Mouse (Mus musculus): ENCODE results near the gene Iqschfp. TPM values are rescaled to one million over a fixed set of nuclear protein-coding genes. Genes with fewer than 3 reads are reported as not detected.

Gene Iqschfp
- polyA plus RNA-seq, 1 experiment from 2014 or later = 0.24 TPM

DNA sequence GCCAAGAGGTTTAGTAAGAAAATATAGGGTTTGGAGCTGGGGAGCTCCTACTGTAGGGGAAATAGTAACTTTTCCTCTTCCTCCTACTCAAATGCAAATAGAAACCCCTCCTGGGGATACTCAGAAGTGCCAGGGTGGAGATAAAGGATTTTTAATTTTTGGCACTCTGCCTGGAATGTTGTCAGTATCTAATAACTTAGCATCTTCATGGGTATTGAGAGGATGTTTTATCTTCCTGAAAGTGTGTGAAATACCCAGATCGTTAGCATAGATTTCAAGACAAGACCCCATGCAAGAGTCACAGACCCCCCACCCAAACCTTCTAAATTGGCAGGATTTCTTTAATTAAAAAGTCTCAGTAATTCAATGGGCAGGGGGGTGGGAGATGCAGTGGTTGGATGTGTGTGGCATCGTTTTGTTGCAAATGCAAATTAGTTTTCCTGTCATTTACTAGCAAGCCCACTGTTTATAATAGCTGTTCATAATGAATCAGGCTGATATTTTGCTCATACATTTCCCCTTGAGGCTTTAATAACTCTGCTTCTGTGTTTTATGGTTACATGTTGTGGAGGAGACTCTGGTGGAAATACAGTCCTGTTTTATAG lies 213.2 kb downstream of the Iqschfp start:
- Histone ChIP-seq H3K4me1 (no peaks in the 10 kb centered on the region), H3K4me3 (no peak overlapping the region), H3K9me3 (no peaks in the 10 kb centered on the region), H3K27me3 (replicated peaks; ENCODE audit: low read depth, poor library complexity, severe bottlenecking) (no peaks in the 10 kb centered on the region), H3K27ac (replicated peaks) (no peak overlapping the region), H3K36me3 (replicated peaks) (no peaks in the 10 kb centered on the region)
- no peak for DNase-seq (ENCODE audit: low spot score)
- 81% methylated on average over 2 of the region's 2 CpGs for WGBS

DNA sequence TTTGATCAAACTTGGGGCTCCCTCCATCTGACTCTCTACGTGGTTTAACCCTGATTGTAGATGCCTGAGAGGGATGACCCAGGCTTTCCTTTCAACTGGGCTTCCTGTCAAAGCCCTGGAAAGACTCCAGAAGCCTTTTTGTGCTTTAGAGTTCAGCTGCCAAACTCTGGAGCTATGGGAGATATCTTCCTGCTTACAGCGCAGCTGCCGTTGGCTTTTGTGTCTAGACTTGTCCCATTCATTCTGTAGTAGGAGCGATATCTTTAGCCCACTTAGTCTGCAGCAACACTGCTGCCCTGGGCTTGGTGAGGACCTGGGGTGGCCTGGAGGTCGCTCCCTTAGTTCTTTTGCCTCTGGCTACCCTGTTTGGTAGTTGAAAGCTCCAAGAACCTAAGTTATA lies 229.3 kb downstream of the Iqschfp start:
- WGBS = 71% methylated on average over 5 of the region's 5 CpGs
- Histone ChIP-seq H3K27me3 (replicated peaks; ENCODE audit: low read depth, poor library complexity, severe bottlenecking) (no peaks in the 10 kb centered on the region), H3K4me3 (no peak overlapping the region), H3K9me3 (no peaks in the 10 kb centered on the region), H3K4me1 (no peaks in the 10 kb centered on the region), H3K27ac (replicated peaks) (no peak overlapping the region), H3K36me3 (replicated peaks) (no peaks in the 10 kb centered on the region)
- DNase-seq (ENCODE audit: low spot score) = no peak

DNA sequence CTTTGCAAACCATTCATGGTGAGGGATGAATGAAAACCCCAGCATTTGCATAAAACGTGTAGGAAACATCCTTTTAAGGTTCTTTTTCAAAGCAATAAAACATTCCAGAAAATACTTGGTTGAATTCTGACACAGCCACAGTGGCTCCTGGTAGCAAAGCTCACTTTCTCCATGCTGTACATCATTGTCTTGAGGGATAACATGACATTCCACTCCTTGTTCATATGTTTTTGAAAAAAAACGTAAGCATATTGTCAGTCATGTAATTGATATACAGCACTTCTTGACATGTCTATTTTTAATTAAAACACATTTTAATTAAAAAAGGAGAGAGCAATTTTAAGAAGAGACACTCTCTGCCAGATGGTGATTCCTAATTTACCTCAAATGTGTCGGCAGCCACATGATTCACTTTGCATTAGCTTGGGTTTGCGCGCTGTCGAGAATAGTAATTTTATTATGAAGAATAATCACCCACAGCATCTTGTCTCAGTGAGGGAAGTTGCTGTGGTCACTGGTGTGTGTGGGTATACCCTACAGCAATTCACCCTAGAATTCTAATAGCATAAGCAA lies 234.3 kb downstream of the Iqschfp start:
- Histone ChIP-seq H3K27ac (replicated peaks) (no peak overlapping the region), H3K27me3 (replicated peaks; ENCODE audit: low read depth, poor library complexity, severe bottlenecking) (no peaks in the 10 kb centered on the region), H3K36me3 (replicated peaks) (no peaks in the 10 kb centered on the region), H3K4me1 (no peaks in the 10 kb centered on the region), H3K4me3 (no peak overlapping the region), H3K9me3 (no peaks in the 10 kb centered on the region)
- DNase-seq (ENCODE audit: low spot score) = no peak
- 79% methylated on average over 6 of the region's 6 CpGs for WGBS

DNA sequence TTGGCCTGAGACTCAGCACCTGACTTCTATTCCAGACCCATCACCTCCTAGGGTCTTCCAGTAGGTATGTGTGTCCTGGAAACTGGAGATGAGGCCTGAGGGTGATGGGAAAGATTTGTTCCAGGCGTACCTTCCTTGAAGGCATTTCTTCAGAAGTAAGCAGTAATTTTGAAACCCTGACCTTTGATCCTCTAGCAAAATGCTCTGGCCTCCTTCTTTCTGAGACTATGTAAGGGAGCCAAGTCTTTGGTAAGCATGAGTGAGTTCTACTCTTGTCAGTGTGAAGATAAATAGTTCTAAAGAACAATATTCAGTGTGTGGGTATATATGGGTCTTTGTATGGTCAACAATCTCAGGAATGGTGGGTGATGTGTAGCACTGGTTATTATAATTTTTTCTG lies 238.4 kb downstream of the Iqschfp start:
- no peak for DNase-seq (ENCODE audit: low spot score)
- H3K27ac ChIP-seq (replicated peaks) = no peak overlapping the region
- no peaks in the 10 kb centered on the region for H3K4me1 ChIP-seq
- no peak overlapping the region for H3K4me3 ChIP-seq
- WGBS = 84% methylated on average over 1 of the region's 1 CpGs
- H3K27me3 ChIP-seq (replicated peaks; ENCODE audit: low read depth, poor library complexity, severe bottlenecking) = no peaks in the 10 kb centered on the region
- H3K9me3 ChIP-seq = no peaks in the 10 kb centered on the region
- H3K36me3 ChIP-seq (replicated peaks) = no peaks in the 10 kb centered on the region

DNA sequence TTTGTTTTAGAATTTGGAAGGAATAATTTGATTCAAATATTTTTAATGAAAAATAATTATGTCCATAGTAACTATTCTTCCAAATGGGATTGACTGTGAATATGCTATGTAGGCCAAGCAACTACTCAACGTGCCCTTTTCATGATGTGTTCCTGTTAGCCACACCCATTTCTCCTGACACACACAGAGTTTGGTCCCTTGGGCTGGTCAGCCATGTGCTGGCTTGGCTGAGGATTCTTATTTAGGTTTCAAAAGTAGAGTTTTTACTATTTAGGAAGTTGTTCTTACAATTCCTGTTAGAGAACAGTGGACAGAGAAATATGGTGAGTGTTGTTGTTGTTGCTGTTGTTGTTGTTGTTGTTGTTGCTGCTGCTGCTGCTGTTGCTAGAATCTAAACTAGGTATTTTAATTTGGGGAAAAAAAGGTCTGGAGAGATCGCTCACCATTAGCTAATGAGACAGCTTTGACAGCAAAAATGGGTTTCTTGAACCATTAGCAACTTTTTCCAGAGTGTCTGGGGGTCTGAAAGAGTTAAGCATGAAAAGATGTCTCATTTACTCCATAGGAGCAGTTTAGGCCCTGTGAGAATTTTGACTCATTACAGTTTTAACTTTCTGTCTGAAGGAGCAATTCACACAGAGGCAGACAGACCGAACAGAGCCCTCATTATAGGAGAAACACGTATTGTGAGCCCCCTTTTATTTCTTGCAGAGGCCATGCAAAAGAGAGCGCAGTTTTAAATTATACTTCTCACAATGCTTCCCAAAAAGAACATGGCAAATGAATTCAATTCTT lies 247.0 kb downstream of the Iqschfp start:
- WGBS = 63% methylated on average over 5 of the region's 5 CpGs
- DNase-seq (ENCODE audit: low spot score) = no peak

DNA sequence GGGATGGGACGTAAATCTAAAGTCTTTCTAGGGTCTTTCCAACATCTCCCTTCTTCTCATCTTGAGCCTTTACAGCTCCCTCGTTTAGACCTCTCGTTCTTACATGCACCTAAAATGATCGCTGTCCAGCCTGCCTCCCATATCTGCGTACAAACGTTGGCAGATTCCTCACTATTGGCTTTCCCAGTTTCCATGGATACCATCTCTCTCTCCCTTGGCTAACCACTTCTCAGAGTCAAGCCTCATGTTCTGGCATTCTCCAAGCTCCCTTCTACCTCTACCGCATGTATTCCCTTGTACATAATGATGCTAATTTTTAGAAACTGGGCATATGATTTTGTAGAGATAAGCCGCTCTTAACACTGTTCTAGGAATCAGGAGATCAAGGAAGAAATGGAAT lies 258.7 kb downstream of the Iqschfp start:
- Histone ChIP-seq H3K36me3 (replicated peaks) (no peaks in the 10 kb centered on the region), H3K4me1 (no peaks in the 10 kb centered on the region), H3K9me3 (no peaks in the 10 kb centered on the region), H3K27me3 (replicated peaks; ENCODE audit: low read depth, poor library complexity, severe bottlenecking) (no peaks in the 10 kb centered on the region), H3K27ac (replicated peaks) (no peak overlapping the region), H3K4me3 (no peak overlapping the region)
- WGBS = 88% methylated on average over 8 of the region's 8 CpGs
- no peak for DNase-seq (ENCODE audit: low spot score)

More for the DNA sequence above, 247.0 kb downstream of the Iqschfp start:
- no peak overlapping the region for H3K27ac ChIP-seq (replicated peaks)
- H3K36me3 ChIP-seq (replicated peaks) = no peaks in the 10 kb centered on the region
- H3K27me3 ChIP-seq (replicated peaks; ENCODE audit: low read depth, poor library complexity, severe bottlenecking) = no peaks in the 10 kb centered on the region
- H3K4me3 ChIP-seq = no peak overlapping the region
- H3K9me3 ChIP-seq = no peaks in the 10 kb centered on the region
- H3K4me1 ChIP-seq = no peaks in the 10 kb centered on the region

DNA sequence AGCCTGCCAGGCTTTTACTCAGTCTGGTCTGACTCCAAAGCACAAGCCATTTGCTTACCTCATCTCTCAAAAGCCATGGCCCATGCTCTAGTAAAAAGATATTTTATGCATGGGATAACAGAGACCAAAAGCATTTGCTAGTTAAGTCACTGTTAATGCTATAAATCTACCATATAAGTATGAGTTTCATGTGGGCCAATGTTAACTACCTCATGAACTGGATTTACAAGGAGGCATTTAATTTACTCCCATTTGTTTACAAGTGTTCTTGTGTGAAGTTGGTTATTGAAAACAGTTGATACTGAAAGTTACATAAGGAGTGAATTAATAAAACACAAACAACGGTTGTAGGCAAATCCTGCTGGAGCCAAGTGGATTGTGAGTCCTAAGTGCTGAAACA lies 268.1 kb downstream of the Iqschfp start:
- no peak for DNase-seq (ENCODE audit: low spot score)
- H3K9me3 ChIP-seq = no peaks in the 10 kb centered on the region
- no peaks in the 10 kb centered on the region for H3K4me1 ChIP-seq
- no peaks in the 10 kb centered on the region for H3K36me3 ChIP-seq (replicated peaks)
- H3K27ac ChIP-seq (replicated peaks) = no peak overlapping the region
- 84% methylated on average over 1 of the region's 1 CpGs for WGBS
- H3K4me3 ChIP-seq = no peak overlapping the region
- H3K27me3 ChIP-seq (replicated peaks; ENCODE audit: low read depth, poor library complexity, severe bottlenecking) = no peaks in the 10 kb centered on the region

DNA sequence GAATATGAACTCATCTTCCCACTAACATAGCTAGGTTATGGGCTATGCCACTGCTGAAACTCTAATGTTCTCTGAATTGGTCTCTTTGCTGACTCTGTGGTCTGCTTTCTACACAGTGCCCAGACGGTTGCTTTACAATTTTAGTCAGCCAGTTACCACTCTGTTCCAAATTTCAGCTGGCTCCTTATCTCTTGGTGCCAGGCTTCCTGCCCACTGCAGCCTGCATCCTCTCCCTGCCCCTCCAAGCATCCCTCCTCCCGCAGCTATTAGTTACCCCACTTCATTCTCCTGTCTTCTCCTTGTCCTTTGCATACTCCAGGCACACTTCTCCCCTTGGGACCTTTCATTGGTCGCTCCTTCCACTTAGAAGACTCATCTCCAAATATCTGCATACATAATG lies 268.7 kb downstream of the Iqschfp start:
- DNase-seq (ENCODE audit: low spot score) = no peak
- Histone ChIP-seq H3K4me3 (no peak overlapping the region), H3K27ac (replicated peaks) (no peak overlapping the region), H3K36me3 (replicated peaks) (no peaks in the 10 kb centered on the region), H3K9me3 (no peaks in the 10 kb centered on the region), H3K4me1 (no peaks in the 10 kb centered on the region), H3K27me3 (replicated peaks; ENCODE audit: low read depth, poor library complexity, severe bottlenecking) (no peaks in the 10 kb centered on the region)
- 83% methylated on average over 3 of the region's 3 CpGs for WGBS

DNA sequence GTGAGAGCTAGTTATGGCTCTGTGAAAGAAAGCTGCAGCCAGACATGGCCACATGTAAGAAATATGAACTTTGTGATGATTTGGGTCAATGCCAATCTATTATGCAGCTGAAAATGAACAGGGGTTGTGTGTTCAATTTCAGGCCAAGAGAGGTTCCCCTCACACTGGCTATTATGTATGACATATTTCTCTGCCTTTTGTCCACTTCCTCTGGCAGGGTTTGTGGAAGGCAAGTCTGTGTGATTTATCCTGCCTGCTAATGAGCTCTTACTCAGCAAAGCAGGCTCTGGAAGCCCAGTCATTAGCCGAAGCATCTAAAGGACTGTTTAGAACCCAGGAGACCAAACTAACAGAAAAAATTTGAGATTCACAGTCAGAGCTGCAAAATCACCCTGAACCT lies 286.2 kb downstream of the Iqschfp start:
- no peak for DNase-seq (ENCODE audit: low spot score)
- no peaks in the 10 kb centered on the region for H3K36me3 ChIP-seq (replicated peaks)
- no peak overlapping the region for H3K4me3 ChIP-seq
- H3K9me3 ChIP-seq = no peaks in the 10 kb centered on the region
- 79% methylated on average over 1 of the region's 1 CpGs for WGBS
- no peak overlapping the region for H3K27ac ChIP-seq (replicated peaks)
- no peaks in the 10 kb centered on the region for H3K4me1 ChIP-seq
- H3K27me3 ChIP-seq (replicated peaks; ENCODE audit: low read depth, poor library complexity, severe bottlenecking) = no peaks in the 10 kb centered on the region

DNA sequence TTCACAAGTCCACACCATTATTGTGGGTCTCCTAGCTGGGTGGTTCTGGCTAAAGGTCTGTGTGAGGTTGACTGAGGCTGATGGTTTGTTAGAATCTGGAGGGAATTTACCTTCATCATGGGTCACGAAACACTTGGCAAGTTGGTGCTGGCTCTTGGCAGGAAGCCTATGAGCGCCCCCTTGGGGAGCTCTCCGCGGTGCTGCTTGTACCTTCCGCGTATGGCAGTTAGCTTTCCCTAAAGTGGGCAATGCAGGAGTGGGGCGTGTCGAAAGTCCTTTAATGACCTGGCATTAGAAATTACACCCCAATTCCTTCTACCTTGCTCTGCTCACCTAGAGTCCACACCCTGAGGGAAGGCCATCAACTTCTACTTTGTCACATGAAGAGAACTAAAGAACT lies 295.4 kb downstream of the Iqschfp start:
- DNase-seq (ENCODE audit: low spot score) = peak; percentile 24
- H3K27me3 ChIP-seq (replicated peaks; ENCODE audit: low read depth, poor library complexity, severe bottlenecking) = no peaks in the 10 kb centered on the region
- no peaks in the 10 kb centered on the region for H3K9me3 ChIP-seq
- H3K36me3 ChIP-seq (replicated peaks) = no peaks in the 10 kb centered on the region
- H3K27ac ChIP-seq (replicated peaks) = no peak overlapping the region
- H3K4me3 ChIP-seq = no peak overlapping the region
- no peaks in the 10 kb centered on the region for H3K4me1 ChIP-seq
- WGBS = 54% methylated on average over 8 of the region's 8 CpGs

DNA sequence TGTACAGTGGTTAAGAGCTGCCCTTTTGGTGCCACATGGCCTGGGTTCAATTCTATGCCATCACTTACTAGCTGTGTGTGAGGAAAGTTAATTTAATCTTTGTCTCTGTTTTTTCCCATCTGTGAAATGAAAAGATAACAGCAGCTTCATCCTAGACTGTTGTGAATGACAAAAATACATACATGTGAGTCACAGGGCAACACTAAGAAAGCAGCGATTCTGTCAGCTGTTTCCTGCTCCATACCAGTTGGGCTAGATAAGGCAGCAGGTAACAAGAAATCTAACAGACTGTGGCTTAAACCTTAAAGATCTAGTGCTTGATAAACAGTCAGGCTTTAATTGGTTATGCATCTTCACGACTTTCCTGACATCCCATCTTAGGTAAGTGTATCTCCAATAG lies 297.1 kb downstream of the Iqschfp start:
- 86% methylated on average over 2 of the region's 2 CpGs for WGBS
- Histone ChIP-seq H3K4me3 (no peak overlapping the region), H3K9me3 (no peaks in the 10 kb centered on the region), H3K27me3 (replicated peaks; ENCODE audit: low read depth, poor library complexity, severe bottlenecking) (no peaks in the 10 kb centered on the region), H3K27ac (replicated peaks) (no peak overlapping the region), H3K4me1 (no peaks in the 10 kb centered on the region), H3K36me3 (replicated peaks) (no peaks in the 10 kb centered on the region)
- DNase-seq (ENCODE audit: low spot score) = no peak

DNA sequence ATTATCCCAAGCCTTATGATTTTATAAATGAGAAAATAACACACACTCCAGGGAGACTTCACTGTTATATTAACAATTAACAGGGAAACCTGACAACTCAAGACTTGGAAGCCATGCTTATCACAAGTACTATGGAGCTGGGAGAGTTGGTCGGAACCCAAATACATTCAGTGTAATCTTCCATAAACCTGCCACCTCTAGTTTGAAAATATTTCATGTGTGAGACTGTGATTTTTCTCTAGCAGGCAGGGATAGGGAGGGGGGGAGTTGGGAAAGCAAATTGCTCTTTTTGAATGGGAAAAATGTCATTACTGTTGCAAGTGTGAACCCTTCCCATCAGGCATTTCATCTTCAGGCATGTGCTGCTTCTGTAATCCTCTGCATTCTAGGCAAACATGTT lies 304.9 kb downstream of the Iqschfp start:
- WGBS = 90% methylated on average over 1 of the region's 1 CpGs
- Histone ChIP-seq H3K4me1 (no peaks in the 10 kb centered on the region), H3K9me3 (no peaks in the 10 kb centered on the region), H3K36me3 (replicated peaks) (no peaks in the 10 kb centered on the region), H3K27me3 (replicated peaks; ENCODE audit: low read depth, poor library complexity, severe bottlenecking) (no peaks in the 10 kb centered on the region), H3K27ac (replicated peaks) (no peak overlapping the region), H3K4me3 (no peak overlapping the region)
- DNase-seq (ENCODE audit: low spot score) = no peak

DNA sequence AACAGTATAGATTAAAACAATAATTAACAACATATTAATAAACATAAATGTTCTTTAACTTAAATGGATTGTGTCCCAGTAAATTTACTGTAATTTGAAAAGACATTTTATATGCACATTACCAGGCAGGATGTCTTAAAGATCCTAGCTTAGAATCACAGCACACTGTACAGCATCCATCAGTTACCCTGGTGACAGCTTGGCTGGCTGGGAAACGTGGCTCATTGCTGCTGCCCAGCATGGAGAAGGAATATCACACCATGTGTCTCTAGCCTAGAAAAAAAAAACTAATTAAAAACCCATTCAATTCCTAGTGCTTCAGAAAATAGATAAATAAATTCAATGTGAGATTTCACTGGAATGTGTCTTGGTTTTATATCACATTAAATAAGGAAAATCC lies 309.2 kb downstream of the Iqschfp start:
- H3K4me1 ChIP-seq = no peaks in the 10 kb centered on the region
- H3K9me3 ChIP-seq = no peaks in the 10 kb centered on the region
- H3K4me3 ChIP-seq = no peak overlapping the region
- H3K36me3 ChIP-seq (replicated peaks) = no peaks in the 10 kb centered on the region
- no peak overlapping the region for H3K27ac ChIP-seq (replicated peaks)
- H3K27me3 ChIP-seq (replicated peaks; ENCODE audit: low read depth, poor library complexity, severe bottlenecking) = no peaks in the 10 kb centered on the region
- WGBS = 45% methylated on average over 1 of the region's 1 CpGs
- DNase-seq (ENCODE audit: low spot score) = no peak
